Mouse (Mus musculus): ENCODE results near the gene Hectd1.

Gene Hectd1

DNA sequence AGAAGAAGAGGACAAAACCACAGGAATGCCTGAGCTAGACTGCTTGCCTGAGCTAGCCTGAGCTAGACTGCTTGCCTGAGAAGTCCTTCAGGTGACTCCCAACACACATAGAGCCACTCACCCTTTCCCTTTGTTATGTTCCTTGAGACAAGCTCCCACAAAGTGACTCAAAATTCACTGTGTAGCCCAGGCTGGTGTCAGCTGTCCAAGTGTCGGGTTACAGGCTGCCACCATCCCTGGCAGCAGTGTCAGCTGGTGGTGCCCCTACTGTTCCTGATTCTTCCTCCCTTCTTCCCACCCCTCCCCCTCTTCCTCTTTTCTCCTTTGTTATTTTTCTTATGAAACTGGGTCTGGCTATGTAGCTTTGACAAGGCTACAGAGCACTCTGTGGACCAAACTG lies 125.5 kb downstream of the Hectd1 start:
- DNase-seq (ENCODE audit: low spot score): no peak

GRCm38 (mm10) chr12:51701723-51702122 lies 127.6 kb downstream of the Hectd1 start:
- DNase-seq (ENCODE audit: low spot score): no peak

GRCm38 (mm10) chr12:51699623-51700393 lies 129.5 kb downstream of the Hectd1 start:
- no peak for DNase-seq (ENCODE audit: low spot score)

DNA sequence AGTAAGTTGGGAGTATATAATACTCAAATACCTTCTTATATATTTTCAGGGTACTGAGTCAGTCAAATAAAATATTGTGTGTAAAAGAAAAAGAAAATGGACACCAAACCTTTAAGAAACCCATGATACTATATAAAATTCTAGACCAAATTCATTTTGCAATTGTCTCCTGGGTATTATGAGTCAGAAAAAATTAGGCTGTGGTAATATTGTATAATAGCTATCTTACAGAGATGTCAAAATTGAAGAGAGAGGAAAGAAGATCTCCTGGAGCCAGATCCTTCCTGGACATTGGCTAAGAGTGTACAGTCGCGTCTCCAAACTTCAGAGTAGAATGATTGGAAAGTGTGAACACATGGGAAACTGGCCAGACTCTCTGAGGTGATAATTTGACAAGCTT lies 133.2 kb downstream of the Hectd1 start:
- no peak for DNase-seq (ENCODE audit: low spot score)

GRCm38 (mm10) chr12:51694966-51695365 lies 134.4 kb downstream of the Hectd1 start:
- DNase-seq (ENCODE audit: low spot score): no peak

- no peak for DNase-seq (ENCODE audit: low spot score)
Measured at GRCm38 (mm10) chr12:51694096-51694495, 135.2 kb downstream of the Hectd1 start.
